Mouse (Mus musculus): Measurements from ENCODE around the gene Rassf6. TPM values are rescaled to one million over a fixed set of nuclear protein-coding genes. Genes with fewer than 3 reads are reported as not detected.

Rassf6 gene
- polyA plus RNA-seq, 1 experiment from 2014 or later, result not detected

DNA sequence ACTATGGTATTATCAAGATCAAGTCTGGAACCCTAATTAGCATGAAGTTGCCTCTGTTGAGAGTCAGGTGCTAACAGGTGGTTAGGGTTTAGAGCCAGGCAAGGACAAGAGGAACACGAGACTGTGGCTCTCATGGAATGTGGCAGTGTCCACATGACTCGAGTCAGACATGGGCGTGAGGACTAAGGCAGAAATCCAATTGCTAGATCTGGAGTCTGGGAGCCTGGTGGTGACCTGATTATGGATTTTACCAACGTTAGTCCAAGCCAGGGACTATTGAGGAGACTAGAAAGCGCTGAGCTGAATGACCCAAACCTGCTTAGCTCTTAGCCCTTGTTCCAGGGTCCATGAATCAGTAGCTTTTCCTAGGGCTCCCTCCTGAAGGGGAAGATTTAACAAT, 72.7 kb downstream of the Rassf6 start:
- WGBS (ENCODE audit: missing documents), result 100% methylated on average over 2 of the region's 5 CpGs
- H3K27ac ChIP-seq, result no peak overlapping the region
- no peaks in the 10 kb centered on the region for H3K79me2 ChIP-seq (ENCODE audit: inconsistent target)
- no peaks in the 10 kb centered on the region for H3K36me3 ChIP-seq (ENCODE audit: inconsistent target)
- no peak overlapping the region for H3K4me3 ChIP-seq (ENCODE audit: inconsistent target)

DNA sequence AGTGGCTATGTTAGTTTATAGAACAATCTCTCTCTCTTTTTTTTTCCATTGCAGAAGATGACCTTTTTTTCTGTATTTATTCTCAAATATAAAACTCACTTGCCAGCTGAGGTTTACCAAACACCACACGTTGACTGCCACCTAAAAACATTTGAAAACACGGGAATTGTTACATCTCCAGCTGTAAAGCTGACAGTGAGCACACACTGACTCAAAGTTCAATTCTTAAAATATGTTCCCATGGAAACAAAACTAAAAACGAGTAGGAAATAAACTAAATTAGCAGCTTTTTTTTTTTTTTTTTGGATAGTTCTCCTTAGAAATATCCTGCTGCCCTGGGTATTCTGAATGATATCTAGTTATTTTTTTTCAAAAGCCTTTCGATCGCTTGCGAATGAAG, 75.3 kb downstream of the Rassf6 start:
- Histone ChIP-seq H3K4me3 (ENCODE audit: inconsistent target) (no peak overlapping the region), H3K36me3 (ENCODE audit: inconsistent target) (no peaks in the 10 kb centered on the region), H3K27ac (no peak overlapping the region), H3K79me2 (ENCODE audit: inconsistent target) (no peaks in the 10 kb centered on the region)
- WGBS (ENCODE audit: missing documents), result 84% methylated on average over 6 of the region's 6 CpGs

DNA sequence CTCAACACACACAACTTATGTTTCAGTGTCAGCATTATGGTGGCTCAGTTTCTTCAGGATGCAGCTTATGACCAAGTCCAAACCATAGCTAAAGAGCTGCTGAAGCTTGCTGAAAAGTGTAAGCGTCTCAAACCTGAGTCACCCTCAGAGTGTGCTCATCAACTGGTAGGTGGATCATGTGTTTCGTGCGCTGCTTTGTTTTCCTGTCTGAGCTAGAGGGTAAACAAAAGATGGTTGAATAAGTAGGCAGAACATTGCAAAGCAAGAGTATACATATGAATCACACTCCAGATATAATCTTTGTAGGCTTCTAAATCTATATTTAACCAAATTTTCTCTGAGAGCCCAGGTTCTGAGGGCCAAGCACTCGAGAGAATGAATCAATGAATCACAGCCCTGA, 76.3 kb downstream of the Rassf6 start:
- WGBS (ENCODE audit: missing documents), result 89% methylated on average over 4 of the region's 4 CpGs
- Histone ChIP-seq H3K36me3 (ENCODE audit: inconsistent target) (no peaks in the 10 kb centered on the region), H3K27ac (no peak overlapping the region), H3K79me2 (ENCODE audit: inconsistent target) (no peaks in the 10 kb centered on the region), H3K4me3 (ENCODE audit: inconsistent target) (no peak overlapping the region)

- whole genome bisulfite sequencing (ENCODE audit: missing documents), result 87% methylated on average over 4 of the region's 4 CpGs
- no peaks in the 10 kb centered on the region for H3K36me3 ChIP-seq (ENCODE audit: inconsistent target)
- no peaks in the 10 kb centered on the region for H3K79me2 ChIP-seq (ENCODE audit: inconsistent target)
- H3K4me3 ChIP-seq (ENCODE audit: inconsistent target), result no peak overlapping the region
- no peak overlapping the region for H3K27ac ChIP-seq
These were observed 77.6 kb downstream of the Rassf6 start for GRCm38 (mm10) chr5:90562880-90563279.

DNA sequence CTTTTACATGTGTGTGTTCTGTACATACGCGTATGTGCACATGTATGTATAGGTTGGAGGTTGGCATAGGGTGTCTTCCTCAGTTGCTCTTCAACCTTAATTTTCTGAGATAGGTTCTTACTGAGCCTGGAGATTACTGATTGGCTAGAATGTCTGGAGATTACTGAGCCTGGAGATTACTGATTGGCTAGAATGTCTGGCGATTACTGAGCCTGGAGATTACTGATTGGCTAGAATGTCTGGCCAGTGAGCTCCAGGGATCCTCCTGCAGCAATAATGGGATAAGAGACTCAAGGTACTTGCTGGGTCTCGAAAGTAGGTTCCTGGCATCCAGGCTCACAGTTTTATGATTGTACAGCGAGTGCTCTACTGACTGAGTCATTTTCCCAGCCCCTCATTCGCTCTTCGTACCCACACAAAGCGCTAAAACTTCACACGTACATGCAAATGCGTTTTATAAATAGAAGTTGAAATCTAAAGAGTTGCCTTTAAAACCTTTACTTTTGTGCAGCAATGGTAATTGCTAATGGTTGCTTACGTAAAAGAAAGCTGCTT, 78.7 kb downstream of the Rassf6 start:
- WGBS (ENCODE audit: missing documents), result 97% methylated on average over 11 of the region's 11 CpGs
- Histone ChIP-seq H3K79me2 (ENCODE audit: inconsistent target) (no peaks in the 10 kb centered on the region), H3K27ac (no peak overlapping the region), H3K4me3 (ENCODE audit: inconsistent target) (no peak overlapping the region), H3K36me3 (ENCODE audit: inconsistent target) (no peaks in the 10 kb centered on the region)

DNA sequence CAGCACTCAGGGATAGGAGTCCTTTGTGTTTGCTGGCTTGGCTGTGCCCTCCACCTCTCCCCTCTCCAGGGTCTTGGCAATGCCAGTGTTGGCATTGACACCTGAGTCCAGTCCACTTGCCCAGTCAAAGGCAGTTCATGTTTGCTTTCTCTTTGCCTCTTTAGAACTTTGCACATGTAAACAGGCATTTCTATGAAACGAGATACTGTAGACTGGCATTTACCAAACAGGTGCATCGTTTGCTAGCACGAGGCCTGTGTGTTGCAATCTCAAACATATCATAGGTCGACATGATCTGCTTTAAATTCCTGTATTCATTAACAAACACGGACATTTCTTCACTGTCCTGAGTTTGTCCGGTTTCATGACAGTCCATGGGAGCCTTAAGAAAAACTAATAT, 79.7 kb downstream of the Rassf6 start, which contains the start of gene 5830473C10Rik:
Gene 5830473C10Rik, plus strand, starts transcription at position 365 of the 400 bp plus-strand sequence.
- WGBS (ENCODE audit: missing documents), result 92% methylated on average over 6 of the region's 6 CpGs
- H3K79me2 ChIP-seq (ENCODE audit: inconsistent target), result no peaks in the 10 kb centered on the region
- no peaks in the 10 kb centered on the region for H3K36me3 ChIP-seq (ENCODE audit: inconsistent target)
- no peak within 1 kb of the TSS for H3K27ac ChIP-seq
- no peak within 1 kb of the TSS for H3K4me3 ChIP-seq (ENCODE audit: inconsistent target)

GRCm38 (mm10) chr5:90556052-90556451, 84.4 kb downstream of the Rassf6 start:
- H3K27ac ChIP-seq, result no peak overlapping the region
- WGBS (ENCODE audit: missing documents), result 34% methylated on average over 3 of the region's 3 CpGs
- H3K79me2 ChIP-seq (ENCODE audit: inconsistent target), result no peaks in the 10 kb centered on the region
- H3K4me3 ChIP-seq (ENCODE audit: inconsistent target), result no peak overlapping the region
- no peaks in the 10 kb centered on the region for H3K36me3 ChIP-seq (ENCODE audit: inconsistent target)

Other genes starting within 250 kb of the Rassf6 start
- gene Alb, start 179.8 kb downstream of the Rassf6 start, polyA plus RNA-seq (2018), result not detected in 3 replicates
- gene Afp, start 149.9 kb downstream of the Rassf6 start, polyA plus RNA-seq (2018), result 0.50 to 2.2 TPM (median 0.50 TPM) in 3 replicates
- gene Afm, start 121.7 kb downstream of the Rassf6 start, polyA plus RNA-seq (2018), result not detected in 3 replicates
- gene 5830473C10Rik, start 79.5 kb downstream of the Rassf6 start, polyA plus RNA-seq (2018), result not detected in 3 replicates
- 0.11 TPM in 1 of 3 replicates, not detected in the others for gene Cxcl5, start 118.7 kb upstream of the Rassf6 start, polyA plus RNA-seq (2018)
- 1.9 to 15.6 TPM (median 10.5 TPM) in 3 replicates for gene Ppbp, start 127.9 kb upstream of the Rassf6 start, polyA plus RNA-seq (2018)
- gene Pf4, start 131.8 kb upstream of the Rassf6 start, polyA plus RNA-seq (2018), result 376 to 3,137 TPM (median 826 TPM) in 3 replicates
- 0.20 to 0.48 TPM (median 0.37 TPM) in 3 replicates for gene Cxcl3, start 145.4 kb upstream of the Rassf6 start, polyA plus RNA-seq (2018)
- gene Cxcl15, start 153.9 kb upstream of the Rassf6 start, polyA plus RNA-seq (2018), result not detected in 3 replicates